Mouse (Mus musculus) lung, postnatal 0 days (tissue): ENCODE data around the gene Kdm2b.

ENCODE experiments used
- CTCF ChIP-seq: IDR thresholded peaks from 2 replicates; pipeline ENCODE4 v1.5.1; 2016; ENCODE audit warnings: antibody characterized with exemption, mild to moderate bottlenecking
- EP300 ChIP-seq: IDR thresholded peaks from 2 replicates; pipeline ENCODE4 v1.6.1; 2016; ENCODE audit warnings: antibody characterized with exemption, mild to moderate bottlenecking, control low read depth

- TF ChIP-seq EP300 (no peak), CTCF (no peak)
These were observed 82.4 kb downstream of the Kdm2b start for GRCm38 (mm10) chr5:122907182-122907581.
